Mouse (Mus musculus) testis, adult 2 months (tissue): ENCODE data around the gene Trir. TPM values are rescaled to one million over a fixed set of nuclear protein-coding genes. Genes with fewer than 3 reads are reported as not detected.

Experiments
- H3K27ac ChIP-seq: fragments of 200-500 bp; 2 replicates; pipeline ENCODE4 v1.5.1; 2012; ENCODE audit warnings: low read depth, low read length; ENCODE audit not compliant: control insufficient read depth, insufficient read depth
- H3K27me3 ChIP-seq: fragments of 200-500 bp; 2 replicates; pipeline ENCODE4 v1.6.1; 2012; ENCODE audit warnings: mild to moderate bottlenecking, low read length, moderate library complexity; ENCODE audit not compliant: control insufficient read depth, insufficient read depth
- H3K36me3 ChIP-seq: fragments of 200-500 bp; 2 replicates; pipeline ENCODE4 v1.6.1; 2012; ENCODE audit warnings: mild to moderate bottlenecking, low read length; ENCODE audit not compliant: control insufficient read depth, insufficient read depth
- H3K4me1 ChIP-seq: fragments of 200-500 bp; 2 replicates; pipeline ENCODE4 v1.6.1; 2012; ENCODE audit warnings: low read length; ENCODE audit not compliant: control insufficient read depth, insufficient read depth
- H3K4me3 ChIP-seq: fragments of 200-500 bp; 2 replicates; pipeline ENCODE4 v1.5.1; 2012; ENCODE audit warnings: low read depth, mild to moderate bottlenecking, low read length, moderate library complexity, mixed read lengths; ENCODE audit not compliant: control insufficient read depth
- CTCF ChIP-seq: fragments of 200-500 bp; IDR thresholded peaks from 2 replicates; pipeline ENCODE4 v1.5.1; 2012; ENCODE audit warnings: low read depth, mild to moderate bottlenecking, inconsistent platforms, low read length, moderate library complexity; ENCODE audit not compliant: control insufficient read depth, insufficient read depth, insufficient replicate concordance
- POLR2A ChIP-seq: fragments of 200-500 bp; IDR thresholded peaks from 2 replicates; pipeline ENCODE4 v1.6.1; 2012; ENCODE audit warnings: low read depth, mild to moderate bottlenecking, inconsistent platforms, low read length, moderate library complexity; ENCODE audit not compliant: control insufficient read depth
- polyA plus RNA-seq: library from polyadenylated mRNA; depleted of rRNA; stranded (reverse); fragments of >200 nt; gene quantifications from 2 replicates; pipeline ENCODE4 v1.2.3, GENCODE M21; 2012

Gene Trir
- polyA plus RNA-seq, 1 experiment, result 82.1 TPM

DNA sequence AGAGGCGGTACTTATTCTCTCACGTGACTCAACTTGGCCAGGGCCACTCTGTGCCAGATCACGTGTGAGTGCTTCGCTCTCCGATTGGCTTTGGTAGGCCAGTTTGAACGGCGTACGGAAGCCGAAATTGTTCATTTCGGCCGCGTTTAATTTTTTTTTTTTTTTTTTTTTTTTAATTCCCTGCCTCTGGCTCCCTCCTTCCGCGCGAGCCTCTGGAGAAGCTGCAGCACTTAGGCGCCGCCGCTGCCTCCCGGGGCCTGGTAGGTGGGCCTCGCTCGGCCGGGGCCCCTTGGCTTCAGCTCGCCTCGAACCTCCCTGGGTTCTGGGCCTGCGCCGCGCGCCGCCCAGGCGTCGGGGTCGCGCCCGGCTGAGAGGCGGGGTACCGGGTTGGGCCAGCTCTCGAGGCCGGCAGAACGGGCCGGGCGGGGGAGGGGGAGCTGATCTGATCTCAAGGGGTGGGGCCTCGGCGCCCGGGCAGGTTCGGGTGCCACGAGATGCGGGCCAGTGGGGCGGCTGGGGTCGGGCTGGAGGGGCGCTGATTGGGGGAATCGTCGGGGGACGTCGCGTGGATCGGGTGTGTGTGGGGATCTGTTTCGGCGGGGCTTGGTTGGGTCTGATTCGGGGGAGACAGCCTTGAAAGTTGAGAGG, 10.2 kb downstream of the Trir start, which contains the start of gene Tnpo2:
Gene Tnpo2, plus strand, starts transcription at position 198 of the 648 bp plus-strand sequence.
- peak within 1 kb of the TSS; percentile 91 for H3K4me3 ChIP-seq
- H3K27ac ChIP-seq, result peak within 1 kb of the TSS; percentile 88
- H3K36me3 ChIP-seq, result no peaks in the 10 kb centered on the region; the same call in 1 of the 2 replicates
- TF ChIP-seq CTCF, result no peak
- peak; percentile 61 for TF ChIP-seq POLR2A
- H3K27me3 ChIP-seq, result no peaks in the 10 kb centered on the region
- H3K4me1 ChIP-seq, result peaks cover 13% of the 10 kb centered on the region

DNA sequence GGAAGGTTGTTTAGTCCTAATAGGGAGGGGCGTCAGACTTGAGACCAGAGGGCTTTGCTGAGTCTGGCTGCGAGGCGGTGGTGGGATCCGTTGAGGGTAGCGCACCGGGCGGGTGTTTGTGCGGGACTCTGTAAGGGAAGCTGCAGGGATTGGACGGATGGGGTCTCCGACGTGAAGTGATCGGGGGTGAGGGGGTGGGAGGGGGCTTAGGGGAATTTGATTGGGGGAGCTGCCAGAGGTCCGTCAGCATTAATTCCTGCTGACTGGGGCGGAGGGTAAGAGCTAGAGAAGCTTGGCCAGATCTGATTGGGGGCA, 10.7 kb downstream of the Trir start:
- Histone ChIP-seq H3K4me1 (peaks cover 13% of the 10 kb centered on the region), H3K27me3 (no peaks in the 10 kb centered on the region), H3K27ac (peak overlapping the region; percentile 85), H3K36me3 (no peaks in the 10 kb centered on the region; the same call in 1 of the 2 replicates), H3K4me3 (peak overlapping the region; percentile 91)
- TF ChIP-seq POLR2A (no peak), CTCF (no peak)

DNA sequence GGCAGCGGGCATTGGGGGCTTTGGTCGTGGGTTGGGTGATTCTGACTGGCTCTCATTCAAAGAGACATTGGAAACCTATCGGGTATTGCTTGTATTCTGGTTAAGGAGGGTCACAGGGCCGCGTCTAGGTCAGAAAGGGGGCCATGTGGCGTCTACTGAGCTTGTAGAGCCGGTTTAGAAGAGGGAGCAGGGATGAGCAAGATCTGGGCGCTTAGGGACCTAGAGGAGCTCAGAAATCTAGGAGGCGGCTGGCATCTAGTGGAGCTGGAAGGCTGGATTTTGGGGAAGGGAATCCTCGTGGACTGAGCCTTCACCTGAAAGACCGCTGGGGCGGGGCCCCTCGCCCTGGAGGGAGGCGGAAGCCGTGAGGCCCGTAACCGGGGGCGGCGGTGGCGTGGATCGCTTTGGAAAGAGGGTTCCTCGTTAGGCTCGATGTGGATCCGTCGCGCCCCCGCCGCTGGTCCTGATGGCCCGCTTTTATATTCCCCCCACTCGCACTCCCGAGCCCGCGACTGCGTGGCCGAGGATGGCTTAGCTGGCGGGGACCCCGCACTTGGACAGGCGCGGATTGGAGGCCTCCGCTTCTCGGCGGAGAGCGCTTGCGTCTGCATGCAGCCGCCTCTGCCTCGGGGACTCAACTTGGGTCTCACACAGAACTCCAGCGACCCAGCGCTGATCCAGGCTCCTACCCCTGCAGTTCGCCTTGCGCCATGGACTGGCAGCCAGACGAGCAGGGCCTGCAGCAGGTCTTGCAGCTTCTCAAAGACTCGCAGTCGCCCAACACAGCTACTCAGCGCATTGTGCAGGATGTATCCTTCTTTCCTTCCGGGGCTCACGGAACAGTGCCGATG, 11.3 kb downstream of the Trir start:
- H3K4me1 ChIP-seq, result peaks cover 13% of the 10 kb centered on the region
- no peak for TF ChIP-seq CTCF
- TF ChIP-seq POLR2A, result 0 out of 2 replicates have a peak, but pooled peaks have one; percentile 21
- no peaks in the 10 kb centered on the region; the same call in 1 of the 2 replicates for H3K36me3 ChIP-seq
- H3K4me3 ChIP-seq, result peak overlapping the region; percentile 91
- H3K27ac ChIP-seq, result peak overlapping the region; percentile 68
- H3K27me3 ChIP-seq, result no peaks in the 10 kb centered on the region

DNA sequence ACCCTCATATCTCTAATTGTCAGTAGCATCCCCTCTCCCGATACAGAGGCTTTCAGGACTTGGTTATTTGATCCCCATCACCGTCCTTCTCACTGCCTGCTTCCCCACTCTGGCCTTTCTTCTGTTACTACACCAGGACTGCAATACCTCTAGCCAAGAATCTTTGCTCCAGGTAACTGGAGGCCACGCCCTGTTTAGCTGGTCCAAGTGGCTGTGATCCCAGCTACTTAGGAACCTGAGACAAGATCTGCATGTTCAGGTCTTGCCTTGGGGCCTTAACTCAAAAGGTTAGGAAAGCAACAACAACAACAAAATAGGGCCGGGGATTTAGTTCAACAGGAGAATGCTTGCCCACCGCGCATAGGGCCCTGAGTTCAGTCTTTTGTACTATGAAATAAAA, 17.0 kb downstream of the Trir start:
- Histone ChIP-seq H3K4me1 (no peaks in the 10 kb centered on the region), H3K36me3 (no peaks in the 10 kb centered on the region; the same call in 1 of the 2 replicates), H3K27ac (no peak overlapping the region), H3K27me3 (no peaks in the 10 kb centered on the region), H3K4me3 (no peak overlapping the region)
- TF ChIP-seq CTCF (no peak), POLR2A (no peak)

DNA sequence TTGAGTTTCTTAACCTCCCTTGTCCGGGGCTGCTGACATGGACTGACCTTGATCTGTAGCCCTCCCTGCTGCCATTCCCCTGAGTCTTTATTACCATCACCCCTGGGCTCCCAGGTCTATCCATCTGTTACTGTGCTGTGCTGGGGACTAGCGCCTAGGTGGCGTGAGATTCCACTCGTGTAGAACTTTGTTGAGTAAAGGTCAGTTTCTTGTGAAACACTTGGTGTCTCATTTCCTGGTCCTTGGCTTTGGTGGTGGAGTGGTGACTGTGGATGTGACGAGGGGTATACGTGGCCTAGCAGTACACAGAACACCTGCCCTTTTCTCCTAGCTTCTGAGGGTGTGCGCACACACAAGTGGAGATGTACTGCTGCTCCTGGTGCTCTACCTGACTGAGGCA, 30.7 kb downstream of the Trir start:
- peaks cover 2% of the 10 kb centered on the region for H3K4me1 ChIP-seq
- no peaks in the 10 kb centered on the region for H3K27me3 ChIP-seq
- no peak overlapping the region for H3K4me3 ChIP-seq
- TF ChIP-seq CTCF, result no peak
- TF ChIP-seq POLR2A, result no peak
- no peaks in the 10 kb centered on the region; the same call in 1 of the 2 replicates for H3K36me3 ChIP-seq
- no peak overlapping the region for H3K27ac ChIP-seq

DNA sequence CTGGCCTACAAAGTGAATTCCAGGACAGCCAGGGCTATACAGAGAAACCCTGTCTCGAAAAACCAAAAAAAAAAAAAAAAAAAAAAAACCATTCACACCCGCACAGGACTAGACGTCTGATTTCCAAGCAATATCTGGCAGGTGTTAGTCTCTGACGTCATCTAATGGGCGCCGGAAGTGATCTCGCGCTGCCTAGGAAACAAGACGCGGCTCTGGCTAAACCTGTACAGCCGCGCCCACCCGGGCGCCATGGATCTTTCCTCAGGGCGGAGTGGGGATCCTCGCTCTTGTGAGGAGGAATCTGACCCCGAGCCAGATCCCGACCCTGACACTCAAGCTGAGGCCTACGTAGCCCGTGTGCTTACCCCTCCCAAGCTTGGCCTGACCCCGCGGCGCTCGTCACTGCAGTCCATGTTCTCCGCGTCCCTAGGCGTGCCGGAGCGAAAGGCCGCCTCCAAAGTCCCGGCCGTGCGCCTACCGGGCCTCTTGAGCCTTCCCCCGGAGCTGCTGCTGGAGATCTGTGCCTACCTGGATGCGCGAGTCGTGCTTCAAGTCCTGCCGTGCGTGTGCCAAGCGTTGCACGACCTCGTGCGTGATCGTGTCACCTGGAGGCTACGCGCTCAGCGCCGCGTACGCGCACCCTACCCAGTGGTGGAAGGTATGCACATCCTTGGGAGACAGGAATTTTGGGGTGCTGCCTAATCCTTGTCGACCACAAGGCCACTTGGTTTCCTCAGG, 33.4 kb downstream of the Trir start, which contains the start of gene Fbxw9:
Gene Fbxw9, plus strand, starts transcription at position 177 of the 738 bp plus-strand sequence.
- peak within 1 kb of the TSS; percentile 97 for H3K4me3 ChIP-seq
- peak within 1 kb of the TSS; percentile 73 for H3K27ac ChIP-seq
- TF ChIP-seq POLR2A (peak; percentile 69), CTCF (peak; percentile 33; the same call in 1 of the 2 replicates)
- peaks cover 2% of the 10 kb centered on the region for H3K4me1 ChIP-seq
- no peaks in the 10 kb centered on the region; the same call in 1 of the 2 replicates for H3K36me3 ChIP-seq
- no peaks in the 10 kb centered on the region for H3K27me3 ChIP-seq
